In the genomic region with DNA sequence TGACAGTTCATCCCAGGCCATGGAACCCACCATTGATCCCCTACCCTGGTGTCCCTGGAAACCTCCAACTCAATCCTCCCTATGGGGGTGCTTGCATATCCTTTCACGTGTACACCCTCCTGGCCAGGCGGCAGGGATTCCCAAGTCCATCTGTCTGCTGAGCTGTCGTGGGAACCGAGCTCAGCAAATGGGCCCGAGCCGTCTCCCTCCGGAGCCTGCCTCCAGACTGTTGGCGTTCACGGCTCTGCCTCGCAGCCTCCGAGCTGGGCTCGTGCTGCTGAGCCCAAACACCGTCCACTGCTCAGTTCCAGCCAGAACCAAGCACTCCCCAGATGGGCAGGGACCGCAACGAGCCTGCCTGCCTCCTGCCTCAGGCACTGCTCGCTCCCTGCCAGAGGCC, we compare ENCODE assay signal across 15 mouse cellular contexts.
DNase-seq lines count a peak whose midpoint lies in the region.
"Had no signal": no experiment of that assay in that cellular context is flagged by ENCODE, and none has a peak within 500 bp of the region (broad histone marks: within the 10 kb centered on the region; RNA-seq: fewer than 3 reads in every experiment).

No protein-coding gene starts in this region.

- DNase-seq in layer of hippocampus, adult 11-12 months (ENCODE audit: low spot score): peak; percentile 24
- DNase-seq in layer of hippocampus, adult 9-10 months (ENCODE audit: low spot score): no peak
- peak; percentile 26 to 39 for DNase-seq in frontal cortex, postnatal 36 days (ENCODE audit: low spot score in 2 of 2)
- DNase-seq in layer of hippocampus, postnatal 36 days: peak; percentile 28 to 43
- peak; percentile 54 for DNase-seq in right cerebral cortex, postnatal 14 days
- no peak for DNase-seq in heart, postnatal 10 days
- DNase-seq in lung, postnatal 36 days: no peak
- DNase-seq in heart, adult 8-10 months (ENCODE audit: low spot score): no peak
- DNase-seq: adrenal gland, postnatal 14 days; cerebellum, adult 9-11 months; gastrocnemius, postnatal 14 days; heart, adult 2 months; lung, adult 18-20 months; spleen, adult 18-20 months; thymus, postnatal 25 days had no signal

- intact Hi-C loops in heart, postnatal 10 days (cut with DNase I): no loop called here

Comparison
In these comparisons a context has a peak if more than half of its experiments do, and no peak if none do; other contexts are left out.
1. DNase-seq: peak in layer of hippocampus, adult 11-12 months (single experiment), frontal cortex, postnatal 36 days (2 of 2), layer of hippocampus, postnatal 36 days (2 of 2) and right cerebral cortex, postnatal 14 days (single experiment); none in layer of hippocampus, adult 9-10 months (single experiment), heart, postnatal 10 days (0 of 2), lung, postnatal 36 days (single experiment) and heart, adult 8-10 months (single experiment).